Mouse (Mus musculus): Measurements from ENCODE around the gene Mrtfa. TPM values are rescaled to one million over a fixed set of nuclear protein-coding genes. Genes with fewer than 3 reads are reported as not detected.

The Mrtfa gene
- total RNA-seq, 4 experiments from 2014 or later = 64.2 to 70.5 (median 64.9) TPM

GRCm38 (mm10) chr15:81198447-81198846 lies 7.9 kb upstream of the Mrtfa start:
- DNase-seq (ENCODE audit: low spot score in 2 of 2) = no peak

GRCm38 (mm10) chr15:81197197-81197596 lies 6.6 kb upstream of the Mrtfa start:
- no peak for DNase-seq (ENCODE audit: low spot score in 2 of 2)

- no peak for DNase-seq (ENCODE audit: low spot score in 2 of 2)
Observed at GRCm38 (mm10) chr15:81195447-81195846, 4.9 kb upstream of the Mrtfa start.

GRCm38 (mm10) chr15:81194791-81195190 lies 4.2 kb upstream of the Mrtfa start:
- DNase-seq (ENCODE audit: low spot score in 2 of 2) = no peak

GRCm38 (mm10) chr15:81192858-81193257 lies 2.3 kb upstream of the Mrtfa start:
- no peak for DNase-seq (ENCODE audit: low spot score in 2 of 2)

GRCm38 (mm10) chr15:81192316-81192715 lies 1.8 kb upstream of the Mrtfa start:
- no peak for DNase-seq (ENCODE audit: low spot score in 2 of 2)

GRCm38 (mm10) chr15:81191303-81191702 lies 746 bp upstream of the Mrtfa start:
- no peak for DNase-seq (ENCODE audit: low spot score in 2 of 2)

- DNase-seq (ENCODE audit: low spot score in 2 of 2) = peak in 1 of 2 experiments; percentile 29
Observed at GRCm38 (mm10) chr15:81190011-81190629, 437 bp downstream of the Mrtfa start.

- no peak for DNase-seq (ENCODE audit: low spot score in 2 of 2)
Observed at GRCm38 (mm10) chr15:81189061-81189460, 1.5 kb downstream of the Mrtfa start.

- no peak for DNase-seq (ENCODE audit: low spot score in 2 of 2)
Observed at GRCm38 (mm10) chr15:81184913-81185312, 5.6 kb downstream of the Mrtfa start.

- DNase-seq (ENCODE audit: low spot score in 2 of 2) = no peak
Observed at GRCm38 (mm10) chr15:81181233-81181632, 9.3 kb downstream of the Mrtfa start.

GRCm38 (mm10) chr15:81179523-81179922 lies 11.0 kb downstream of the Mrtfa start:
- no peak for DNase-seq (ENCODE audit: low spot score in 2 of 2)

GRCm38 (mm10) chr15:81178703-81179102 lies 11.9 kb downstream of the Mrtfa start:
- DNase-seq (ENCODE audit: low spot score in 2 of 2) = no peak

GRCm38 (mm10) chr15:81177860-81178259 lies 12.7 kb downstream of the Mrtfa start:
- DNase-seq (ENCODE audit: low spot score in 2 of 2) = no peak

GRCm38 (mm10) chr15:81175633-81176032 lies 14.9 kb downstream of the Mrtfa start:
- DNase-seq (ENCODE audit: low spot score in 2 of 2) = no peak

GRCm38 (mm10) chr15:81172259-81172658 lies 18.3 kb downstream of the Mrtfa start:
- DNase-seq (ENCODE audit: low spot score in 2 of 2) = no peak

- DNase-seq (ENCODE audit: low spot score in 2 of 2) = no peak
Observed at GRCm38 (mm10) chr15:81168735-81169134, 21.8 kb downstream of the Mrtfa start.

- no peak for DNase-seq (ENCODE audit: low spot score in 2 of 2)
Observed at GRCm38 (mm10) chr15:81167831-81168230, 22.7 kb downstream of the Mrtfa start.

GRCm38 (mm10) chr15:81166291-81166690 lies 24.3 kb downstream of the Mrtfa start:
- no peak for DNase-seq (ENCODE audit: low spot score in 2 of 2)

- no peak for DNase-seq (ENCODE audit: low spot score in 2 of 2)
Observed at GRCm38 (mm10) chr15:81164560-81165310, 25.8 kb downstream of the Mrtfa start.

- DNase-seq (ENCODE audit: low spot score in 2 of 2) = no peak
Observed at GRCm38 (mm10) chr15:81161571-81161970, 29.0 kb downstream of the Mrtfa start.

- DNase-seq (ENCODE audit: low spot score in 2 of 2) = no peak
Observed at GRCm38 (mm10) chr15:81160677-81161076, 29.9 kb downstream of the Mrtfa start.

GRCm38 (mm10) chr15:81159212-81159611 lies 31.3 kb downstream of the Mrtfa start:
- DNase-seq (ENCODE audit: low spot score in 2 of 2) = no peak

All from left cerebral cortex, adult 8-10 months (tissue).